Mouse (Mus musculus): ENCODE measurements around the gene Cnksr3.

Gene Cnksr3

DNA sequence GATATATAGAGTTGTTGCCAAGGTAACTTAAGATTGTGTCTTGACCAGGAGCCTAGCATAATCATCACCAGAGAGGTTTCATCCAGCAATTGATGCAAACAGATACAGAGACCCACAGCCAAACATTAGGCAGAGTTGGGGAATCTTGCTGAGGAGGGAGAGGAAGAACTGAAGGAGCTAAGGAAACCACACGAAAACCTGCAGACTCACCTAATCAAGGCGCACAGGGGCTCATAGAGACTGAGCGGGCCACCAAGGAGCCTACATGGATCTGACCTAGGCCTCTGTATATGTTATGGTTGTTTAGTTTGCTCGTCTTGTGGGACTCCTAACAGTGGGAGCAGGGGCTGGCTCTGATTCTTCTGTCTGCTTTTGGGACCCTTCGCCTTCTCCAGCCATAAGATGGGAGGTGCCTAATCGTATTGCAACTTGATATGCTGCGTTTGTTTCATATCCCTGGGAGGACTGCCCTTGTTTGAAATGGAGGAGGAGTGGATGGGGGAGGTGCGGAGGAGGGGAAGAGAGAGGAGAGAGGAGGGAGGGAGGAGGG lies 135.3 kb downstream of the Cnksr3 start:
- DNase-seq (ENCODE audit: low spot score): no peak

DNA sequence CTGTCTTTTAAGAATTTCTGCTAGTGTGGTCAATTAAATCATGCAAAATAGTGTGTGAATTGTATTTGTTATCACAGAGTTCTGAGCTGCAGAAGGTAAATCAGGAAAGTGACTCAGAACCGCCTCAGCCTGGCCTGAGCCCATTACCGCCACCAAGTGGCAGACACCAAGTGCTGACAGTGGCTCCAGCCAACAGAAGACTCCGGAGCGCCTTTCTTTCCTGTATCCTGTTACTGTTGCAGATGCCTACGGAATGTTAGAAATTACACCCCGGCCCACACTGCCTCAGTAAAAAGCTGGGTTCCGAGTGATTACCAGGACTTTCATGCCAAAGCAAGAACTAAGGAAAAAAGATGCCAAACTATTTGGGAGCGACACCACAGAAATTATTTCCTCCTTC lies 135.8 kb downstream of the Cnksr3 start:
- peak; percentile 72 for DNase-seq (ENCODE audit: low spot score)

DNA sequence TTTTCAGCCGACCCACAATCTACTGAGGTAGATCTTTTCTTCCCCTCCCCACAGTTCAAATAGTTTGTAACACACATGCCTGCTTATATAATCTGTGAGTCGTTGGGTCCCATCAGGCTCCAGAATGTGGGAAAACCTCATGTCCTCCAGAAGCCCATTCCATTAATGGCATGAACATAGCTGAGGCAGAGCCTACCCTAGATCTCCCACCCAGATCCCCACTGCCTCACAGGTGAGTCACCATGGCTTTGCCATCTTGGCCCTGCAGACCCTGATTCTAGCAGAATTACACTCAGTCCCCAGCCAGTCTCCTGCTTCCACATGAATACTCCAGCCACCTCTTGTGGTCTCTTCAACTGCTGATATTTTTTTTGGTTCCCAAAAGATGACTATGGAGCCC lies 136.4 kb downstream of the Cnksr3 start:
- DNase-seq (ENCODE audit: low spot score): no peak

DNA sequence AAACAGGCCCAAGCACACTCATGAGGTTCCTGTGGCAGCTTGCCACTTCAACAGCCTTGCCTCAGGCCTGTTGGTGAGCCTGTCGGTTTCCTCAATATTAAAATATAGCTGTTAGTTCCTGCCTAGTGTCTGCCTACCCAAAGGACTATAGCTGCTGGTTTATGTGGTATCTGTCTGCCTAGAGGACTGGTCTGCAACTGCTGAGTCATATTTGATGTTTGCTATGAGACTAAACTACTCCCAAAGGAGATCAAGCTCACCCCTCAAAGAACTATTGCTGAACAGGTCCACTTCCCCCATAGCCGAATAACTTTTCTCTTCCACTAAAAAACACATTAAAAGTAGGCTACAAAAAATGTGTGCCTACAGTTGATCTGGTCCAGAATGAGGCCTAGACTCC lies 137.8 kb downstream of the Cnksr3 start:
- DNase-seq (ENCODE audit: low spot score): no peak

DNA sequence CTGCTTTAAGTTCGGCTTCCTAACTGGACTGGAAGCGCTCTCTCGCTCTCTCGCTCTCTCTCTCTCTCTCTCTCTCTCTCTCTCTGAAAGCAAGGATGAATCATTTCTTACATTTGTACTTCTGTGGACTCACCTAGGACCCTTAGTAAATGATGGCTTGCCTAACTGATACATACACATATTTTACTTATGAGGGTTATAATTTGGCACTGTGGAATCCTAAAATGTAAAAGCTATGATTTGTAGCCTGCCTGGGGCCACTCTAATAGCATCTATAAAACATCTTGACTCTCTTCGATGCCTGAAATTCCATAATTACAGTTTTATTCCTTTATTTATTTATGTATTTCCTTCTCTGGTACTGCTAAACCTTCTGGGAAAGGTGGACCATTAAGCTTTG lies 141.1 kb downstream of the Cnksr3 start:
- no peak for DNase-seq (ENCODE audit: low spot score)

DNA sequence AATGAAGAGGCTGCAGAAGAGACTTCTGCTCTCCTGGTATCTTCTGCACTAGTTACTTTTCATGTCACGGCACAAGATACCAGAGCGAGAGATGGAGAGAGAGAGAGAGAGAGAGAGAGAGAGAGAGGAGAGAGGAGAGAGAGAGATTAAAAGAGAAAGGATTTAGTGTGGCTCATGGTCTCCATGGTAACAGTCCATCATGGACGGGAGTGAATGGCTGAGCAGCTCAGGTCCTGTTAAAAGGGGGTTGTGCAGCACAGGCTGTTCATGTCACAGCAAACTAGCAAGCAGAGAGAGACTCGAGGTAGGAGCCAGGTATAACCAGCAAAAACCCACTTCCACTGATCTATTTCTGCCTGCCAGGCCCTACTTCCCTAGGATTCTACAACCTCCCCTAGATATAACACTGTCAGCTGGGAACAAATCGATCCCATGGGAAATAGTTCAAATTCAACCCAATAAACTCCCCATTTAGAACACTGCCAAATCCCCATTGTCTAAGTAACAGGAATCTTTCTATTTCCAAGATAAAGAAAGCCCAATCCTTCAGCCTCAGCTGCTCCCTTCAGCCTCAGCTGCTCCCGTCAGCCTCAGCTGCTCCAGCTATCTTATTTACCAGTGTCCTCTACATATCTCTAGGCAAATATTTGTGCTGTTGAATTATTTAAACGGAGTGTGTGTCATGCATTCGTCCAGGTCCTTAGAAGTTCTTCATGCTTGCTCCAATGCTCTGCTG lies 141.8 kb downstream of the Cnksr3 start:
- DNase-seq (ENCODE audit: low spot score): no peak

DNA sequence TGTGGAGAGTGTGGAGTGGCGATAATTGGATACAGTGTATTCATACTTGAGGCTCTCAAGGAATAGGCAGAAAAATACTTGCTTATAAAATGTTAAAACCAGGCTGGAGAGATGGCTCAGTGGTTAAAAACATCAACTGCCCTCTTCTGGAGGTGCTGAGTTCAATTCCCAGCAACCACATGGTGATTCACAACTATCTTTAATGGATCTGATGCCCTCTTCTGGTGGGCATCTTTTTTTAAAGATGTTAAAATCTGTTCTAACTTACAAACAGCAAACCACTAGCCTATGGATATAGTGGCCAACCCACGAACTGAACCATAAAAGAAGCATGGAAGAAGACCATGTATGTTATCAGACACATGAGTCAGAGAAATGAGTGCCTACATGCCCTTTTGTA lies 142.9 kb downstream of the Cnksr3 start:
- DNase-seq (ENCODE audit: low spot score): no peak

Measured in urinary bladder, postnatal 25 days (tissue).